Mouse (Mus musculus) gastrocnemius, postnatal 14 days (tissue): ENCODE results near the gene Pcnx. TPM values are rescaled to one million over a fixed set of nuclear protein-coding genes. Genes with fewer than 3 reads are reported as not detected.

Source experiments
- DNase-seq: peaks from one replicate; pipeline ENCODE4 v3.0.0; 2021; ENCODE audit warnings: mixed read lengths
- intact Hi-C: fragments of 180-260 bp; cut with DNase I; formaldehyde crosslinking; loops from one replicate; pipeline ENCODE4 v1.15.1; 2025; ENCODE audit warnings: low total_unique reads
- total RNA-seq, 2 experiments: library from RNA; stranded (reverse); gene quantifications; 2 replicates each; pipeline ENCODE4 v1.2.3; 2021

Gene Pcnx
- total RNA-seq, 2 experiments from 2014 or later: 36.0 to 37.4 TPM

GRCm38 (mm10) chr12:81852551-81852950 lies 7.3 kb upstream of the Pcnx start:
- intact Hi-C loops: loop anchor here (10.0 kb wide), 1 partner anchor 58 kb away; no protein-coding TSS in a partner anchor
- DNase-seq: no peak

DNA sequence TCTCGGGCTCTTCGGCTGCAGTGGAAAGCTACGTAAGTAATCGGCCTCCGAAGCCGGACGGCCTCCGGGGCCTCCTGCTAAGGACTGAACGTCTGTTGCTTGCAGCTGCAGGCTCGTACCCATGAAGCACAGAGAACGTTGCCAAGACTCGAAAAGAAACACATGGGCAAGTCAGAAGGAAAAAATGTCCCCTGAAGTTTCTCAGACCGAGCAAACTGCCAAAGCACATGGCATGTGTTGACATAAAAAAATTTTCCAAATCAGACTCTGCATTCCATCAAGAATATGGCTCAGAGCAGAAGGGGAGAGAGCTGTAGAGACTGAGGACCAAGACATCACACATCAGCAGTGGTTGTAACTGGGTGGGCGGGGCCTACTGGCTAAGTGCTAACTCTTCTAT lies 6.8 kb upstream of the Pcnx start:
- intact Hi-C loops: loop anchor here (10.0 kb wide), 1 partner anchor 58 kb away; no protein-coding TSS in a partner anchor
- no peak for DNase-seq

- intact Hi-C loops: loop anchor here (10.0 kb wide), 1 partner anchor 59 kb away; no protein-coding TSS in a partner anchor
- no peak for DNase-seq
Observed at GRCm38 (mm10) chr12:81853543-81853942, 6.3 kb upstream of the Pcnx start.

GRCm38 (mm10) chr12:81855031-81855430 lies 4.8 kb upstream of the Pcnx start:
- no peak for DNase-seq
- intact Hi-C loops: loop anchor here (10.0 kb wide), 1 partner anchor 60 kb away; no protein-coding TSS in a partner anchor

GRCm38 (mm10) chr12:81856696-81857095 lies 3.1 kb upstream of the Pcnx start:
- DNase-seq: no peak
- intact Hi-C loops: loop anchor here (10.0 kb wide), 1 partner anchor 62 kb away; no protein-coding TSS in a partner anchor

DNA sequence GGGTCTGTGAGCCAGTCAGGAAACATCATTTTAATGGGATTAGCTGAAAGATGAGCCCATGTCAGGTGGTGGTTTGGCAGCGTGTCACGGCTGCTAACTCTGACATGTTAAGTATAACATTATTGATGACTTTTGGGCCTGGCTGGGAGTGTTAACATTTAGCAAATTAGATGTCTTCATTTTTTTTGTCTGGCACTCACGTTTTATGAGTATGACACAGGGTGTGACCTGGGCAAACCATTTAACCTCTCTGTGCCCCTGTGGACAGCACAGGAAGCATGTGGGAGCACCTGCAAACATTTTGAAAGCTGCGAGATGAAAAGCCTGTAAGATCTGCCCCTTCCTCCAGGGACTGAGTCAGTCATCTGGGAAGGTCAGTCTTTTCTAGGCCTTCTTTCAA lies 2.6 kb upstream of the Pcnx start:
- no peak for DNase-seq
- intact Hi-C loops: loop anchor here (10.0 kb wide), 1 partner anchor 62 kb away; no protein-coding TSS in a partner anchor

DNA sequence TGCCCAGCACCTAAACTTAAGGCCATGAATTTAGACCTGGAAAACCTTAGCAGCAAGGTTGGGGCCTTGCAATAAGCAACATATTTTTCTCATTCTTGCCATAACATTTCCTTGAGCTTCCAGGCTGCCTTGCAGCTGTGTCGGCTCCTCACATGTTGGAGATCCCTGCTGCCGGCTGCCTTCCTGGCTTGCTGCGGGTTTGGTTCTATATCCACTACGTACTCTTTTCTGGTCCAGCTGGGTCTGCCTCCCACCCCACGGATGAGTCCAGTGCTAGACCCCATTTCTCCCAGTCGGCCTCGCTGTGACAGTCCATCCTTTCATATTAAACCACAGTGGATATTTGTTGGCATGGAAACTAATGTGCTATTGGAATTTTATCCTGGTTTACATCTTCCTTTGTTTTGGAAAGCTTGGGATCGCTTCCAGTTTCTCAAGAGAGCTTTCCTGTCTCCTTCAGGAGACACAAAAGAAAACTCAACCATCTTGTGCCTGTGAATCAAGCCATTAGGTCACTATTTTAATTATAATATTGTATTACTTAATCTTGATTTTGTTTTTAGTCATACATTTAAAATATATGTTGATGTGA lies 1.7 kb upstream of the Pcnx start:
- no peak for DNase-seq
- intact Hi-C loops: loop anchor here (10.0 kb wide), 1 partner anchor 63 kb away; no protein-coding TSS in a partner anchor

DNA sequence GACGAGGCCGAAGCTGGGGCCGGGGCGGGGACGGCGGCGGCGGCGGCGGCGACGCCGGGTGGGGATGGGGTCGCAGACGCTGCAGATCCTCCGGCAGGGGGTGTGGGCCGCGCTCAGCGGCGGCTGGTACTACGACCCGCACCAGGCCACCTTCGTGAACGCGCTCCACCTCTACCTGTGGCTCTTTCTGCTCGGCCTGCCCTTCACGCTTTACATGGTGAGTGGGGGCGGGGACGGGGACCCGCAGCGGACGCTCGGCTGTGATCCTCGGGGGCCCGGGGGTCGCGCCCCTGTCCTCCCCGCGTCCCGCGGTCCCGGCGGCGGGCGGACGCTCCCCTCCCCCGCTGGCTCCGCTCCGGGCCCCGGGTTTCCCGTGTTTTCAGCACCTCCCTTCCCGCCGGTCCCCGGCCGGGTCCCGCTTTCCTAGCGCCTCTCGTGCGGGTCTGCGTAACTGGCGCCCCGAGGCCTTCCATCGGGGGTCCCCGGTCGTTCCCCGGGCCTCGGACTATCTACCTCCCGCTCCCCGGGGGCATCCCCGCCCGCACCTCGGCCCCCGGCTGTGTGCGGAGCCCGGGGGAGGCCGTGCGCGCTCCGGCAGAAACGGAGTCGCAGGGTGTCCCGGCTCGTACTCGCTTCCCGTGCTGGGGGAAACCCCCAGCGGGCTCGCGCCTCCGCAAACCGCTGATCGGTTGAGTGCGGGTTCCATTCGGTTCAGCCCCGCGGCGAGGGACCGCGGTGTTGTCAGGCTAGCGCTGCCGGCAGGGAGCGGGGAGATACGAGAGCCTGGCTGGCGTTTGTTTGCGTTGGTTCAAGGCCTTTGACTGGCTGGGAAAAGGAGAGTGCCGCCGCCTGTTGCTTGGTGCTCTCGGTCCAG lies 722 bp downstream of the Pcnx start:
- DNase-seq: peak; percentile 51
- intact Hi-C loops: no loop called here

DNA sequence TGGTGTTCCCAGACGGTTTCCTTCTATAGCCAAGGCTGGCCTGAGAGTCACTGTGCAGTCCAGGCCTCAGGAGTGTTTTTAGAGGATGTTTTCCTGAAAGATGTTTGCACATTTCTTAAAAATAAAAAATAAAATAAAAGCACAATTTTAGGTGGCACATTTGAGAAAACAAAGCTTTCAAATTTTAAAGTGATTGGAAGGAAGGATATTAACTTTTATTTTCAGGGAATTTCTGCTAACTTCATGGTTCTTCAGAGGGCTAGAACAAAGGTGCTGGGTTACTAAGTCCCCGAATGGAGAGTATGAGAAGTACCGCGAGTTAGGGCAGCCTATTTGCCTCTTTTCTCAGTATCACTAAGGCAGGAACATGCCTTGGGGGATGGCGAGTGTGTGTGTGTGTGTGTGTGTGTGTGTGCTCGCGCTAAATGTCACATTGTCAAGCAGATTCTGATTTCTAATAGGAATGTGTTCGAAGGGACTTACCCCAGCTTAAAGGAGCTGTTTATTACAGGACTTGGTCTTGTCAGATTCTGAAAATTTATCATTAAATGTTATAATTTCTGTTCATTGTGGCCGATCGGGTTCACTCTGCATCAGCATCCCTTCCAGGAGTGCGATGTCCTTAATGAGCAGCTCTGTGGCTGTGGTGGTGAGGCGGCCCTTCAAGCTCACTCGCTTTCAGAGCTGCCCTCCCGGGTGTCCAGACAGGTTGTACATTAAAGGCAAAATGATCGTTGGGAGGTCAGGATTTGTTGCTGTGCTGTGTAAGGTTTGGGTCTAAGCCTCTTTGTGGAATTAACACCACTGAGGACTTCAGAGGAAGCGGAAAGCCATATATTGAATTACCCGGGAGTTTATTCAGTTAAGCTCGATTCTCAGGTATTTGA lies 1.6 kb downstream of the Pcnx start:
- intact Hi-C loops: no loop called here
- no peak for DNase-seq

DNA sequence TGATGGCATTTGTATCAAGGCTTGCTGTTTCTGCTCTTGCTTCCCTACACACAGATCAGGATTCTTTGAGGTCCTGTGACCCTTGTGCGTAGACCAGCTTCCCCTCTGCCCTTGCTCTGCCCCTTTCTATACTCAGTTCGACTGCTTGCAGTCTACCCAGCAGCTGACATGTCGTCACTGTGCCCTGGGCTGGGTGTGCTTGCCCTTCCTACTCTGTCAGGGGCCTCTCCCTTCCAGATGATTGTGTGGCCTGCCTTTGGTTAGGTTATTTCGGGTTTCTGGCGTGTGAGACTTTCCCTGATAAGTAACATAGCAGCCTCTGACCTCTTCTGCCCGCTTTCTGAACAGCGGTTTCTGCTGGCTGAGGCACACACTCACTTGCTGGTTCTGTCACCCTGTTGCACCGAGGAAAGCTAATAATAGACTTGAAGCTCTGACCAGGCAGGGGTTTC lies 2.6 kb downstream of the Pcnx start:
- intact Hi-C loops: no loop called here
- peak; percentile 12 for DNase-seq

DNA sequence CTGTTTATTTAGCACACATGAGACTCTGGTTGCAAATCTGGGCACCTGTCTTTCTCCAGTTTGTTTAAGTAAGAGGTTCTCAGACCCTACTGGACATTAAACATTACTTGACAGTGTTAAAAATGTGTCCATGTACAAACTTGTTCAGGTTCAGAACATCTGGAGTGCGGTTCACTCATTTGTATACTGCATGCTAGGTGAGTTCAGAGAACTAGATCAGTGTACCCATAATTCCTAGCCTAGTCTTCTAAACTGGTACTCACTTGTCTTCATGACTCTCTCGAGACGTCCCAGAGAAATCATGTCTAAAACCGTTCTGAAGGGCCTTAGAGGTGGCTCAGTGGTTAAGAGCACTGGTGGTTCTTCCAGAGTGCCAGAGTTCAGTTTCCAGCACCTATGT lies 4.1 kb downstream of the Pcnx start:
- intact Hi-C loops: no loop called here
- DNase-seq: no peak

DNA sequence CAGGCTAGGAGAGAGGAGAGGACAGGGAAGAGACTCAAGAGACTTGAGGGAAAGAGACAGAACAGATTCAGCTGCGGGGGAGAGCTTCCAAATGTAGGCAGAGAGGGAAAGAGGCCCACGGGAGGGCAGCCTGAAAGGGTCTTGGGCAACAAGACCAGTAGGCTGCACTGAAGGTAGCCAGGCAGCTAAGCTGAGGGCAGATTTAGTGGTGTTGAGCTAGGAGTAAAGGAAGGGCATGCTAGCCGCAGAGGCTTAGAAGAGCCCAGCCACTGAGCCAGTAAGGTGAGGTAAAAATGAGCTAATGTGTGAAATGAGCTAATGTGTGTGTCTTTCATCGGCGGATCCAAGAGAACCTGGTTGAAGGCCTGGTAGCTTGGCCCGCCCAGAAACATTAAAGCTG lies 5.4 kb downstream of the Pcnx start:
- no peak for DNase-seq
- intact Hi-C loops: loop anchor here (5.0 kb wide), 1 partner anchor 42 kb away; no protein-coding TSS in a partner anchor

DNA sequence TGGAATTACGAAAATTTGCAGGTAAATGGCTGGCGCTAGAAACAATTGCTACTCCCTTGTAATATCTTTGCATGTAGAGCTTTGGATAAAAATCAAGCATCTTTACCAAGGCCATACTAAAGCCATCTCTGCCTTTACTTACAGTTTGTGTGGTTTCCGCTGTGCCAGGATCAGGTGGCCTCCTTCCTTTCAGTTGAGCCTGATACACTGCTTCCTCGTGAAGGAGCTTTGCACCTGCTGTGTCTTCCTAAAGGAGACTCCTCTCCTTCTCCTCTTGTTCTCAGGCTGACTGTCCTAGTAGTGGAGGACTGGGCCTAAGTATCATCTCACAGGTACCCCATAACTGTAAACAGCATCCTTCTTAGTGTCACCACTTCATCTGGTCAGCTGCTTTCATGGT lies 7.5 kb downstream of the Pcnx start:
- intact Hi-C loops: loop anchor here (5.0 kb wide), 1 partner anchor 40 kb away; no protein-coding TSS in a partner anchor
- DNase-seq: no peak

GRCm38 (mm10) chr12:81869205-81869940 lies 9.6 kb downstream of the Pcnx start:
- intact Hi-C loops: loop anchor here (5.0 kb wide), 1 partner anchor 38 kb away; no protein-coding TSS in a partner anchor
- DNase-seq: no peak

DNA sequence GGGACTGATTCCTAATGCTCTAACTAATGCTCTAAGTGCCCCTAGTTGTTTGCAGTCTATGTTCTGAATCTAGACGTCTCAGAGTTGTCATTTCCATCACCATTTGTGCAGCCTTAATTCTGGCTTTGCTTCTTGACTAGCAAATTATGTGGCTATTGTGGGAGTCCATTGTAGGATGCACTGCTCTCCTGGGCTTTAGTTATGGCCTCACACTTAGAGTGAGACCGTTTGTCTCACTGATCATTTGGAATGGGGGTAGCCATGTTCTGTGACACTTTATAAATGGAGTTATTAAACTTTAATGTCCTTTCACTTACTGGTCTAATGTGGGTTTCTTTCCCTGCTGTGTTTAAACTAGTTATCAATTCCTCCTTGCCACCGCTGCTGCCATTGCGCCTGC lies 13.5 kb downstream of the Pcnx start:
- intact Hi-C loops: no loop called here
- DNase-seq: no peak

GRCm38 (mm10) chr12:81880161-81880560 lies 20.3 kb downstream of the Pcnx start:
- no peak for DNase-seq
- intact Hi-C loops: no loop called here

GRCm38 (mm10) chr12:81883255-81884106 lies 23.7 kb downstream of the Pcnx start:
- DNase-seq: no peak
- intact Hi-C loops: no loop called here

GRCm38 (mm10) chr12:81884107-81884398 lies 24.2 kb downstream of the Pcnx start:
- no peak for DNase-seq
- intact Hi-C loops: no loop called here
